Mouse (Mus musculus): ENCODE measurements around the gene Atp8a2.

GRCm38 (mm10) chr14:59919865-59920264 lies 277.1 kb downstream of the Atp8a2 start:
- TF ChIP-seq TCF12 (IDR thresholded peaks at IDR 0.05; ENCODE audit: insufficient read depth, poor library complexity, severe bottlenecking) (no peak), POLR2A (IDR thresholded peaks at IDR 0.05; ENCODE audit: insufficient read length, low read depth) (no peak), USF1 (IDR thresholded peaks at IDR 0.05; ENCODE audit: low read depth) (no peak), TCF3 (IDR thresholded peaks at IDR 0.05; ENCODE audit: insufficient read length, low read depth) (no peak), MAX (IDR thresholded peaks at IDR 0.05; ENCODE audit: low read depth) (no peak), E2F4 (IDR thresholded peaks at IDR 0.05; ENCODE audit: insufficient read depth) (no peak), REST (IDR thresholded peaks at IDR 0.05; ENCODE audit: insufficient read depth, insufficient read length) (no peak), POLR2AphosphoS2 (IDR thresholded peaks at IDR 0.05; ENCODE audit: insufficient read length, low read depth) (no peak)

Measured in myocyte (in vitro differentiated cells).